ENCODE assay signal across 8 mouse cellular contexts in genomic region chr14:20836905-20837376, GRCm38 (mm10). TPM values are rescaled to one million over a fixed set of nuclear protein-coding genes. Genes with fewer than 3 reads are reported as not detected.
DNase-seq lines count a peak whose midpoint lies in the region; ATAC-seq and TF ChIP-seq lines count a peak whose summit lies in the region.

No protein-coding gene starts in this region.

- peak; percentile 27 for DNase-seq in lung, embryonic 14.5 days
- no peak for DNase-seq in lung, postnatal 4 days
- DNase-seq in left cerebral cortex, adult 11 months (ENCODE audit: low spot score), result no peak
- DNase-seq in gastrocnemius, postnatal 36 days, result no peak
- no peak for DNase-seq in adipocyte (ENCODE audit: low spot score)

- H3K36me3 ChIP-seq in lung, embryonic 14.5 days (ENCODE audit: insufficient read depth), result no peaks in the 10 kb centered on the region
- H3K36me3 ChIP-seq in embryonic facial prominence, embryonic 13.5 days, result no peaks in the 10 kb centered on the region
- H3K36me3 ChIP-seq in hindbrain, embryonic 15.5 days, result no peaks in the 10 kb centered on the region

- H3K9me3 ChIP-seq in lung, embryonic 14.5 days (ENCODE audit: low read depth, low read length), result no peaks in the 10 kb centered on the region
- no peaks in the 10 kb centered on the region for H3K9me3 ChIP-seq in embryonic facial prominence, embryonic 13.5 days
- no peaks in the 10 kb centered on the region for H3K9me3 ChIP-seq in hindbrain, embryonic 15.5 days

- TF ChIP-seq CTCF in lung, embryonic 14.5 days (IDR thresholded peaks at IDR 0.05; ENCODE audit: low read depth), result no peak

- no peak for ATAC-seq in lung, embryonic 14.5 days (ENCODE audit: insufficient read depth)
- no peak for ATAC-seq in embryonic facial prominence, embryonic 13.5 days (ENCODE audit: insufficient number of reproducible peaks, insufficient read depth, low FRiP score, low TSS enrichment, low read depth)
- 0 out of 2 replicates have a peak, but pooled peaks have one; percentile 11 for ATAC-seq in hindbrain, embryonic 15.5 days (ENCODE audit: low FRiP score, low read depth)
- peak; percentile 47 for ATAC-seq in megakaryocyte progenitor cell, adult 5-6 weeks (replicated peaks; ENCODE audit: poor library complexity)

- peak overlapping the region; percentile 64 for H3K9ac ChIP-seq in lung, embryonic 14.5 days
- H3K9ac ChIP-seq in embryonic facial prominence, embryonic 13.5 days, result peak overlapping the region; percentile 78
- H3K9ac ChIP-seq in hindbrain, embryonic 15.5 days, result peak overlapping the region; percentile 49

- 4% methylated on average over 10 of the region's 10 CpGs for WGBS in lung, embryonic 14.5 days
- WGBS in embryonic facial prominence, embryonic 13.5 days, result 3% methylated on average over 10 of the region's 10 CpGs
- WGBS in hindbrain, embryonic 15.5 days, result 9% methylated on average over 10 of the region's 10 CpGs

- peak overlapping the region; percentile 45 for H3K4me3 ChIP-seq in lung, embryonic 14.5 days (ENCODE audit: low read depth, low read length)
- peak overlapping the region; percentile 57 for H3K4me3 ChIP-seq in embryonic facial prominence, embryonic 13.5 days
- peak overlapping the region; percentile 45 for H3K4me3 ChIP-seq in hindbrain, embryonic 15.5 days

- H3K27me3 ChIP-seq in lung, embryonic 14.5 days (ENCODE audit: insufficient read depth, low read length), result no peaks in the 10 kb centered on the region
- H3K27me3 ChIP-seq in embryonic facial prominence, embryonic 13.5 days, result no peaks in the 10 kb centered on the region
- H3K27me3 ChIP-seq in hindbrain, embryonic 15.5 days, result peaks cover 4% of the 10 kb centered on the region; the same call in 1 of the 2 replicates

- no peak overlapping the region for H3K27ac ChIP-seq in lung, embryonic 14.5 days (ENCODE audit: low read depth)
- H3K27ac ChIP-seq in embryonic facial prominence, embryonic 13.5 days, result no peak overlapping the region
- H3K27ac ChIP-seq in hindbrain, embryonic 15.5 days (replicated peaks), result no peak overlapping the region

- 0 out of 2 replicates have a peak, but pooled peaks cover 4% of the 10 kb centered on the region for H3K4me1 ChIP-seq in lung, embryonic 14.5 days (ENCODE audit: insufficient read depth)
- peaks cover 6% of the 10 kb centered on the region for H3K4me1 ChIP-seq in embryonic facial prominence, embryonic 13.5 days
- H3K4me1 ChIP-seq in hindbrain, embryonic 15.5 days (replicated peaks), result peaks cover 11% of the 10 kb centered on the region

- intact Hi-C loops in gastrocnemius, postnatal 36 days (cut with DNase I), result no loop called here

- peak overlapping the region; percentile 97 for H3K4me2 ChIP-seq in lung, embryonic 14.5 days
- peak overlapping the region; percentile 98 for H3K4me2 ChIP-seq in embryonic facial prominence, embryonic 13.5 days
- H3K4me2 ChIP-seq in hindbrain, embryonic 15.5 days, result peak overlapping the region; percentile 92

RNA-seq across cellular contexts. Expression of gene Plau, which starts 0.5 kb away (rescaled TPM):
- 0.99 TPM in 2 replicates for polyA plus RNA-seq in lung, embryonic 14.5 days (2014; fragmentation: Nextera tagmentation; extraction: Ambion mirVana)
- 2.3 and 2.4 TPM in 2 replicates for polyA plus RNA-seq in embryonic facial prominence, embryonic 13.5 days (2015; fragmentation: Nextera tagmentation; extraction: Ambion mirVana)
- polyA plus RNA-seq in hindbrain, embryonic 15.5 days (2015; fragmentation: Nextera tagmentation; extraction: Ambion mirVana), result 0.21 and 0.26 TPM in 2 replicates
- total RNA-seq in megakaryocyte progenitor cell, adult 5-6 weeks (2015), result 3.4 TPM in 2 replicates
- total RNA-seq in megakaryocyte progenitor cell, adult 5-6 weeks (2017), result 6.9 and 7.6 TPM in 2 replicates
- total RNA-seq in gastrocnemius, postnatal 36 days (2021), result 10 to 100 TPM; 23.9 to 25.3 TPM

RNA-seq across cellular contexts. Expression of gene Camk2g, which starts 43.1 kb away (rescaled TPM):
- 46.3 and 46.6 TPM in 2 replicates for polyA plus RNA-seq in lung, embryonic 14.5 days (2014; fragmentation: Nextera tagmentation; extraction: Ambion mirVana)
- polyA plus RNA-seq in embryonic facial prominence, embryonic 13.5 days (2015; fragmentation: Nextera tagmentation; extraction: Ambion mirVana), result 62.6 and 75.3 TPM in 2 replicates
- polyA plus RNA-seq in hindbrain, embryonic 15.5 days (2015; fragmentation: Nextera tagmentation; extraction: Ambion mirVana), result 161 and 183 TPM in 2 replicates
- total RNA-seq in megakaryocyte progenitor cell, adult 5-6 weeks (2015), result 22.9 and 29.1 TPM in 2 replicates
- 47.5 and 52.5 TPM in 2 replicates for total RNA-seq in megakaryocyte progenitor cell, adult 5-6 weeks (2017)
- total RNA-seq in gastrocnemius, postnatal 36 days (2021), result 100 to 1,000 TPM; 170 to 172 TPM

Comparison
In these comparisons a context has a peak if more than half of its experiments do, and no peak if none do; other contexts are left out.
1. ATAC-seq: peak in hindbrain, embryonic 15.5 days (single experiment) and megakaryocyte progenitor cell, adult 5-6 weeks (single experiment); none in lung, embryonic 14.5 days (single experiment) and embryonic facial prominence, embryonic 13.5 days (single experiment).
2. Peak in every context shown above with its lines, with median percentiles within 50 percentile points of each other: H3K4me2 ChIP-seq, H3K4me3 ChIP-seq and H3K9ac ChIP-seq.